Mouse (Mus musculus): ENCODE data around the gene Nim1k. TPM values are rescaled to one million over a fixed set of nuclear protein-coding genes. Genes with fewer than 3 reads are reported as not detected.
"Not testable (repeated sequence)": the region's sequence is repeated elsewhere in the genome, so short reads cannot be mapped to it uniquely, and the experiment has no call there.

Gene Nim1k
- polyA plus RNA-seq, 1 experiment, result 5.5 TPM

GRCm38 (mm10) chr13:119708941-119709340 lies 46.7 kb downstream of the Nim1k start:
- Histone ChIP-seq H3K4me1 (replicated peaks; ENCODE audit: control insufficient read depth, insufficient read depth, low read length) (peaks cover 6% of the 10 kb centered on the region), H3K4me3 (ENCODE audit: control insufficient read depth, insufficient read depth, low read length) (no peak overlapping the region), H3K36me3 (ENCODE audit: control insufficient read depth, insufficient read depth, low read length) (peaks cover 48% of the 10 kb centered on the region), H3K27me3 (ENCODE audit: control insufficient read depth, insufficient read depth, low read length) (no peaks in the 10 kb centered on the region), H3K27ac (ENCODE audit: control insufficient read depth, insufficient read depth, low read length) (no peak overlapping the region)
- no peak for DNase-seq
- TF ChIP-seq CTCF (IDR thresholded peaks at IDR 0.05; ENCODE audit: borderline replicate concordance, control insufficient read depth, extremely low read depth, insufficient read depth, low read length, poor library complexity) (no peak), POLR2A (IDR thresholded peaks at IDR 0.05; ENCODE audit: control insufficient read depth, extremely low read depth, insufficient read depth, low read length, poor library complexity) (no peak)
- 71% methylated on average over 5 of the region's 5 CpGs for WGBS

GRCm38 (mm10) chr13:119707906-119708305 lies 47.8 kb downstream of the Nim1k start:
- Histone ChIP-seq H3K27ac (ENCODE audit: control insufficient read depth, insufficient read depth, low read length) (no peak overlapping the region), H3K27me3 (ENCODE audit: control insufficient read depth, insufficient read depth, low read length) (no peaks in the 10 kb centered on the region), H3K4me3 (ENCODE audit: control insufficient read depth, insufficient read depth, low read length) (no peak overlapping the region), H3K36me3 (ENCODE audit: control insufficient read depth, insufficient read depth, low read length) (peaks cover 48% of the 10 kb centered on the region), H3K4me1 (replicated peaks; ENCODE audit: control insufficient read depth, insufficient read depth, low read length) (peaks cover 6% of the 10 kb centered on the region)
- 92% methylated on average over 6 of the region's 6 CpGs for WGBS
- DNase-seq, result no peak
- TF ChIP-seq CTCF (IDR thresholded peaks at IDR 0.05; ENCODE audit: borderline replicate concordance, control insufficient read depth, extremely low read depth, insufficient read depth, low read length, poor library complexity), result no peak

- Histone ChIP-seq H3K4me3 (ENCODE audit: control insufficient read depth, insufficient read depth, low read length) (no peak overlapping the region), H3K36me3 (ENCODE audit: control insufficient read depth, insufficient read depth, low read length) (peaks cover 49% of the 10 kb centered on the region), H3K27ac (ENCODE audit: control insufficient read depth, insufficient read depth, low read length) (peak overlapping the region; percentile 30; the same call in 1 of the 2 replicates), H3K27me3 (ENCODE audit: control insufficient read depth, insufficient read depth, low read length) (no peaks in the 10 kb centered on the region), H3K4me1 (replicated peaks; ENCODE audit: control insufficient read depth, insufficient read depth, low read length) (peaks cover 6% of the 10 kb centered on the region)
- no peak for TF ChIP-seq POLR2A (IDR thresholded peaks at IDR 0.05; ENCODE audit: control insufficient read depth, extremely low read depth, insufficient read depth, low read length, poor library complexity)
- no peak for DNase-seq
- 25% methylated on average over 7 of the region's 7 CpGs for WGBS
Observed at GRCm38 (mm10) chr13:119706953-119707352, 48.7 kb downstream of the Nim1k start.

- H3K4me1 ChIP-seq (replicated peaks; ENCODE audit: control insufficient read depth, insufficient read depth, low read length); H3K27me3 ChIP-seq (ENCODE audit: control insufficient read depth, insufficient read depth, low read length); H3K4me3 ChIP-seq (ENCODE audit: control insufficient read depth, insufficient read depth, low read length); DNase-seq: not testable (repeated sequence)
- Histone ChIP-seq H3K36me3 (ENCODE audit: control insufficient read depth, insufficient read depth, low read length) (peaks cover 47% of the 10 kb centered on the region), H3K27ac (ENCODE audit: control insufficient read depth, insufficient read depth, low read length) (peak overlapping the region; percentile 50; the same call in 1 of the 2 replicates)
- 16% methylated on average over 8 of the region's 8 CpGs for WGBS
Observed at GRCm38 (mm10) chr13:119706278-119706880, 49.3 kb downstream of the Nim1k start.

GRCm38 (mm10) chr13:119704280-119704679 lies 51.4 kb downstream of the Nim1k start:
- Histone ChIP-seq H3K4me1 (replicated peaks; ENCODE audit: control insufficient read depth, insufficient read depth, low read length) (peaks cover 6% of the 10 kb centered on the region), H3K4me3 (ENCODE audit: control insufficient read depth, insufficient read depth, low read length) (no peak overlapping the region), H3K27me3 (ENCODE audit: control insufficient read depth, insufficient read depth, low read length) (no peaks in the 10 kb centered on the region), H3K27ac (ENCODE audit: control insufficient read depth, insufficient read depth, low read length) (no peak overlapping the region), H3K36me3 (ENCODE audit: control insufficient read depth, insufficient read depth, low read length) (peaks cover 51% of the 10 kb centered on the region)
- TF ChIP-seq CTCF (IDR thresholded peaks at IDR 0.05; ENCODE audit: borderline replicate concordance, control insufficient read depth, extremely low read depth, insufficient read depth, low read length, poor library complexity), result no peak
- no peak for TF ChIP-seq POLR2A (IDR thresholded peaks at IDR 0.05; ENCODE audit: control insufficient read depth, extremely low read depth, insufficient read depth, low read length, poor library complexity)
- DNase-seq, result no peak
- WGBS, result 95% methylated on average over 7 of the region's 7 CpGs

- no peak overlapping the region for H3K4me3 ChIP-seq (ENCODE audit: control insufficient read depth, insufficient read depth, low read length)
- H3K4me1 ChIP-seq (replicated peaks; ENCODE audit: control insufficient read depth, insufficient read depth, low read length), result no peaks in the 10 kb centered on the region
- no peaks in the 10 kb centered on the region for H3K27me3 ChIP-seq (ENCODE audit: control insufficient read depth, insufficient read depth, low read length)
- H3K36me3 ChIP-seq (ENCODE audit: control insufficient read depth, insufficient read depth, low read length), result peaks cover 30% of the 10 kb centered on the region
- 98% methylated on average over 4 of the region's 4 CpGs for WGBS
- no peak for DNase-seq
- no peak overlapping the region for H3K27ac ChIP-seq (ENCODE audit: control insufficient read depth, insufficient read depth, low read length)
- TF ChIP-seq POLR2A (IDR thresholded peaks at IDR 0.05; ENCODE audit: control insufficient read depth, extremely low read depth, insufficient read depth, low read length, poor library complexity) (no peak), CTCF (IDR thresholded peaks at IDR 0.05; ENCODE audit: borderline replicate concordance, control insufficient read depth, extremely low read depth, insufficient read depth, low read length, poor library complexity) (no peak)
Observed at GRCm38 (mm10) chr13:119698436-119698835, 57.2 kb downstream of the Nim1k start.

DNA sequence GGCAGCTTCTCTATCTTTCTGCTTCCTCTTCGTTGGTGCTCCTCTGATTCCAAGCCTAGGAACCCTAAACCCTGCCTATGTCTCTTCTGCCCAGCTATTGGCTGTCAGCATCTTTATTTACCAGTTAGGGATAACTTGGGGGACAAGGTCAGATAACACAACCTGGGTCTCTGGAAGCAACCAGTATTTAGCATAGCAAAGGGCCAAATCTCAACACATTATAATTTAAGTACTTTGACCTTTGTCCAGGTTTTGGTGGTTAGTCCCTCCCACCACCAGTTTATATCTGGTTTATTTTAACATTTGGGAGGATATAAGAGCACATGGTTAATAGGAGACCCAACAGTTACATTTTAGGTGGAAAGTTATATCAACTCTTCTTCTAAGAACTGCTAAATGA lies 59.2 kb downstream of the Nim1k start:
- H3K36me3 ChIP-seq (ENCODE audit: control insufficient read depth, insufficient read depth, low read length), result peaks cover 13% of the 10 kb centered on the region
- no peaks in the 10 kb centered on the region for H3K27me3 ChIP-seq (ENCODE audit: control insufficient read depth, insufficient read depth, low read length)
- no peaks in the 10 kb centered on the region for H3K4me1 ChIP-seq (replicated peaks; ENCODE audit: control insufficient read depth, insufficient read depth, low read length)
- TF ChIP-seq CTCF (IDR thresholded peaks at IDR 0.05; ENCODE audit: borderline replicate concordance, control insufficient read depth, extremely low read depth, insufficient read depth, low read length, poor library complexity), result no peak
- TF ChIP-seq POLR2A (IDR thresholded peaks at IDR 0.05; ENCODE audit: control insufficient read depth, extremely low read depth, insufficient read depth, low read length, poor library complexity), result no peak
- 94% methylated on average over 1 of the region's 1 CpGs for WGBS
- DNase-seq, result no peak
- H3K4me3 ChIP-seq (ENCODE audit: control insufficient read depth, insufficient read depth, low read length), result no peak overlapping the region
- no peak overlapping the region for H3K27ac ChIP-seq (ENCODE audit: control insufficient read depth, insufficient read depth, low read length)

Measured in thymus, adult 2 months (tissue).